Mouse (Mus musculus) right cerebral cortex, postnatal 25 days (tissue): ENCODE data around the gene Faap100.
"Not testable (repeated sequence)": the region's sequence is repeated elsewhere in the genome, so short reads cannot be mapped to it uniquely, and the experiment has no call there.

Experiments used
- DNase-seq: peaks from one replicate; pipeline ENCODE4 v3.0.0; 2022

The Faap100 gene

DNA sequence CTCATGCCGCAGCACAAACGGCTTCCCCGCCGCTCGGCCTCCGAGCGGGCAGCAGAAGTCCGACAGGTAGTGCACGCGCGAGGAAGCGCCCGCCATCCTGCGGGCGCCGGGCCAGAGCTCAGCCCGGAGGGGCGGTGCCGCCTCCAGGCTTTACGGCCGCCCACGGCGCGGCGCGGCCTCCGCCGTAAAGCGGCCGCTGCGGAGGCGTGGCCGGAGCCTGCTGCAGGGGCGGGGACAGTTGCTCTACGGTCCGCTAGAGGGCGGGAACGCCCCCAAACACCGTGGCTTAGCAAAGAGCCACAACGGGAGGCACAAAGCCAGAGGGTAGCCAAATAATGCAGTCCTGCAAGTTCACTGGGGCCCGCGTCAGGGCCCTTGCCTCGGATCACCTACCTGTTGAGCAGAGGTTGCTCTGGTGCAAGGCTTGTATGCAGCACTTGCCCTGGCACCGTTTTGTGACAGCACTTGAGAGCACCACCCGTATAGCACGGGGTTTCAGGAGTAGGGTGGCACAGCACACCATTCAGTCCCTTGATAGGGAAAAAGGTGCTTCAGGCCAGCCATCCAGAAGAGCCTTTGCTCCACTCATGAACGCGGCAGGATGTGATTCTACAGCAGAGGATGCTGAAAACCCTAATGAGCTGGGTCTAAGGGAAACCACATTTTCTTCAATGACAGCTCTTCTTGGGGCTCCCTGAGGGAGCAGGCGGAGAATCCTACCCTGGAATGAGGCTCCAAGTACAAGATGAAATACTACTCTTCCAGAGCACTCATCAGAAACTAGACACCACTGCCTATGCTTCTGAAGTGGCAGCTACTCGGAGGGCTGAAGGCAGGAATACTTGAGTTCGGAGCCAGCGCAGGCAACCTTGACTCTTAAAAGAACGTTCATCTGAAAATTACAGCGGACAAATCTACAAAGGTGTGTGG lies at the start of gene Faap100:
Gene Faap100 (minus strand): TSS at position 154 of the 930 bp plus-strand sequence.
- peak; percentile 86 for DNase-seq

DNA sequence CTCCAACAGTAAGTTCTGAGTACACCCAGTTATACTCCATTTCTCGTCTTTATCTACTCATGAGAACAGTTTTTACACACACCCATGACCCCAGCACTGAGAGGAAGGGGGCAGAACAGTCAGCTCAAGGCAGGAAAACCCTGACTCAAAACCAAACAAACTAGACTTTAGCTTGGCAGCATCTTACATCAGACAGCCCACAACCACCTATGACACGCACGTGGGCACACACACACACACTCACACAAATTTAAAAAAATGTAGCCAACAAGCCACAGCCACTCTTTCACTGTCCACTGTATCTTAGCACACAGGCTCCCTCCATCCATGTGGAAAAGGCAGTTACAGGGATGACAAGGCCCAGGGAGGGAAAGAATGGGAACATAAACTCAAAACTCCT lies 48.2 kb upstream of the Faap100 start:
- no peak for DNase-seq

DNA sequence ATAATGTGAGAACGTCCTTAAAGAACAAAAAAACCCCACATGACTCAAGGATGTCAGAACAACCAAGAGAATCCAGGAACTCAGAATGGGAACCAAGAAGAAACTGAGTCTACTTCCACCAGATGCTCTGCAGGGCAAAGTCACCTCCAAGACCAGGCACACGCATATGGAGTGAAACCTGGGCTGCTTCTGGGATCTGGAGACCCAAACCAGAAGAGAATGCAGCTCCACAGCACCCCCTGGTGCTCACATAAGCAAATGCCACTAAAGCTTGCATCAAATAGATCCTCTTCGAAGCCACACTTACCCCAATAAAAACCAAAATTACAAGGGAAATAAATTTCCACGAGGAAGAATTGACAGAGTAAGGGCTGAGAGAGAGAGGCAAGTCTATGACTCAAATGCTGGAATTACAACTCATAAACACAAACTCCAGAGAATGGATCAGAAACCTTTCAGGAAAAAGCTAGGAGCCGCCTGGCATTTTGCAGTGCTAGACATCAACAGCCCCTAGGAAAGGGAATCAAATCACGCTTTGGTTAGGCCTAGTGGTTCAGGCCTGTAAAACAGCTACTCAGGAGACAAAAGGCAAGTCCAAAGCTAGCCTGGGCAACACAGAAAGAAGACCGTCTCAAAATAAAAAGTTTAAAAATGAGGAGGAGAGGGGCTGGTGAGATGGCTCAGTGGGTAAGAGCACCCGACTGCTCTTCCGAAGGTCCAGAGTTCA lies 45.2 kb upstream of the Faap100 start:
- peak; percentile 36 for DNase-seq

DNA sequence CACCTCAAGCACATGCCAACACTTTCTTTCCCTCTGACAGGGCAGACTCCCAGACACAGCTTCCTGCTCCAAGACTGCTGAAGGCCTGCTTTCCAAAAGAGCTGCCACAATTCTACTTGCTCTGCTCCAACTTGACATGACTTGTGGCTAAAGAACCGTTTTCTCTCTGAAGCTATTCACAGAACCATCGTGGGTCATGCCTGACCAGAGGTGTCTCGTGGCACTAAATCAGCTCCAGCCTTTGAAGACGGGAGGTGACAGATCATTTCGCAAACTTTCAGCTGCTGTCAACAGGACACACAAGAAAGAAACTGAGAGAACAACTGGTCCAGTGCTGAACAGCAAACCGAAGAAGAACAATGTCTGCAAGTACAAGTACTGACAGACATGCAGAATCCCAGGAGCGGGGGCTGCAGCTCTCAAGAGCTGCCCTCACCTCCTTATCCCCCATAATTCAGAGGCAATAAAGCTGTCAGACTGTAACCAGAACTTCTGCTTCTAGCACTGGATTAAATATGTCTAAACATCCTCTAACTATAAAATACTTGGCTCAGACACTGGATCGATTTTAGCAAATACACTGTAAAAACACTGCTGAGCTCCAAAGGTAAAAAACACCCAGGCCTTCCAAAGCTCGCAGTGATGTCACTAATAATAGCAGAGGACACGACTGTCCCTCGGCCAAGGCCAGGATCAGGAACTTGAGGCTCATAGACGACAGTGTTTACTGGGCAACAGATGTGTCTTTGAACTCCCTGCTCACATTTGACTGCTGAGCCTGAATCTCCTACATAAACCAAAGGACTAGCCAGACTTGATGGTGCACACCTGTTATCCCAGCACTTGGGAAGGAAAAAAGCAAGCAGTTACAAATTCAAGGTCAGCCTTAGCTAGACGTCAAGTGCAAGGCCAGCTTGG lies 44.3 kb upstream of the Faap100 start:
- DNase-seq = no peak

DNA sequence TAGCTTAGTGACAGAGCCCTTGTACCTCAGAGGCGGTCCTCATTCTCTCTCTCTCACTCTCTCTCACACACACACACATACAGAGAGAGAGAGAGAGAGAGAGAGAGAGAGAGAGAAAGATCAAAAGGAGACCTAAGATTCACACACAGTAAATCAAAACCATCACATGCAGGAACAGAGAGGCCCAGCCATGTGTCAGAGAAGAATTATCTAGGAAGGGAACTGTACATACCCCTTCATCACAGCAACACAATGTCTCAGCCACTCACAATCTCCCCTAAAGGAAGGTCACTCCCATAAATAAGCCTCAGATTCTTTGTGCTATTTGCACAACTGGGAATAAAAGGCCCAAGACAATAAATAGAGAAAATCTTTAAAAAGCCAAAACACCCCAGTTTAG lies 40.0 kb upstream of the Faap100 start:
- no peak for DNase-seq

DNA sequence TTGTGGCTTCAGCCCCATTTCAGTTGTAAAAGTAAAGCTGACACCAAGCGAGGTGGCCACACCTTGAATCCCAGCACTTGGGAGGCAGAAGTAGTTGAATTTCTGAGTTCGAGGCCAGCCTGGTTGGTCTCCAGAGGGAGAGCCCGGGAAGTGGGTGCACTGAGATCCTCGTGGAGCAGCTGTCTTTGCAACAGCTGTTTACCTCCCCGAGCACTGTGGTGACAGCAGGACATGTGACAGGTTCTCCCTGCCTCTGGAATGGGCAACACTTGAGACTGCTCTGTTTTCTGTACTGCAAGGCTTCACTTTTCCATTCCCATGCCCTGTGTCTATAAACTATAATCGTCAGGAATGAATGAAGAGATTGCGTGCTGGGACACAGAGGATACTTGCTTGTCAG lies 39.3 kb upstream of the Faap100 start:
- no peak for DNase-seq

DNA sequence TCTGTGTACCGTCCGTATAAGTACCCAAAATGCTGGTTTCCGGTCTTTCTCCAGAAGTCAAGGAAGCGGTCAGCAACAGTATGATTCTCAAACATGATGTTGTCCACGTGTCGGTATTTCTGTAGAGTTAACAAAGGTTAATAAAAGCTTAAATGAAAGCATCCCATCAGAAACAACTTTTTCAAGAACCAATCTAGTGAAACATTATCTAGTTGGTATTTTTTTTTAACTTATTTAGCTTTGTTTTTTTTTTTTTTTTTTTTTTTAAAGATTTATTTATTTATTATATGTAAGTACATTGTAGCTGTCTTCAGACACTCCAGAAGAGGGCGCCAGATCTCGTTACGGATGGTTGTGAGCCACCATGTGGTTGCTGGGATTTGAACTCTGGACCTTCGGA lies 35.1 kb upstream of the Faap100 start:
- not testable (repeated sequence) for DNase-seq

DNA sequence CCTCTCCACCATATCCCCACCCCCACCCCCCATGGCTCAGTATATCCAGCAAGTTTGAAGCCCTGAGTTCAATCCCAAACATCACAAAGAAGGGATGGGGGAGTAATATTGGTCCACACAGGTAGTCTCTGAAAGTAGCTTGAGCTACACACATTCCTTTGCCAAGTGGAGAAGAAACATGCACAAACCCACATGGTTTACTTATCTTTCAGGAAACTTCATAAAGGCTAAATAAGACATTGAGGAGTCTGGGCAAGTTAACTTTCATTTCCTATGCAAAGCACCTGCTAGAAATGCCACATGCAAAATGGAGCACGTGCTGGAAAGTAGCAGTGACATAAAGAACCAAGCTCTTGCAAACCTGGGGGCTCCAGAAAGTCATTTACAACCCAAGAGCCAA lies 27.9 kb upstream of the Faap100 start:
- no peak for DNase-seq

DNA sequence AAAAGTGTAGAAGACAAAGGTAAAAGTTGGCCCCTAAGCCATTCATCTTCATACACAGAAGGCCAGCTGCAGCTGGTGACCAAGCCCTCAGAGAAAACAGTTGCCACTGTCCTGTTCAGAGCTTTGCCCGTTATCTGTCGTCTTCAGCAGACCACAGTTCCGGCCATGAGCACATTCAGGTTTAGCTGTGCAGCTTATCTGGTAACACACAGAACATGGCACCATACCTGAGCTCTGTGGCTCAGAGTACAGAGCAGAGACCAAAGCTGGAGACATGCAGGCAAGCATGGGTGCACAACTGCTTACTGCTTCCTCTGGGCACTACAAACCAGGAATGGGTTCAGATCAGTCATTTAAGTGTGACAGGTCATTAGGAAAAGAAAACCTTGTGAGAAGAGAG lies 27.3 kb upstream of the Faap100 start:
- no peak for DNase-seq

DNA sequence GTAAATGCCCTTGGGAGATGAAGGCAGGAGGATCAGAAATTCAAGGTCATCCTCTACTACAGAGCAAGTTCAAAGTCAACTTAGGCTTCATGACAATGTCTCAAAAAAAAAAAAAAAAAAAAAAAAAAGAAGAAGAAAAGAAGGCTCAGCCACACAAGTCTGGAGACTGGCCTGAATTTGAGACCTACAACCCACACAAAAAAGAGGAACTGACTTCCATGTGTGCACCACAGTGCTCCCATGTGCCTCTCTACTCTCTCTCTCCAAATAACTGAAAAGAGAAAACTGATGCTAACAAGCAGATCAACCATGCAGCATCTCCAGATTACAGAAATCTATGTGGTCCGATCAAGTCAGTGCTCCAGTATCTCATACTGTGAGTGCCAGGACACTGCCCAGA lies 26.2 kb upstream of the Faap100 start:
- no peak for DNase-seq

DNA sequence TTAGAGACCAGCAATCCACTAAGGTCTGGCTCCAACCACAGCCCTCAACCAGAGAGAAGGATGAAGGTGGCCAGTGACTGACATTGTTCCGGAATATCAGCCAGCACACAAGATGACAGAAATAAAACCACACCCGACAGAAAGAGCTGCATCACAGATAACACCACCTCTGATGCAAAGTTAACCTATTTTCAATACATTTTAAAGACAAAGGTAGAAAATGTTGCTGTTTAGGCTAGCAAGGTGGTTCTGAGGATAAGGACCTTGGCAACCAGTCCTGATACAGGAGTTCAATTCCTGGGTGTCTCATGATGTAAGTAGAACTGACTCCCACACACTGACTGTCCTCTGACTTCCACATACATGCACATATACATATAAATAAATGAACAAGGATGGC lies 20.8 kb upstream of the Faap100 start:
- no peak for DNase-seq

DNA sequence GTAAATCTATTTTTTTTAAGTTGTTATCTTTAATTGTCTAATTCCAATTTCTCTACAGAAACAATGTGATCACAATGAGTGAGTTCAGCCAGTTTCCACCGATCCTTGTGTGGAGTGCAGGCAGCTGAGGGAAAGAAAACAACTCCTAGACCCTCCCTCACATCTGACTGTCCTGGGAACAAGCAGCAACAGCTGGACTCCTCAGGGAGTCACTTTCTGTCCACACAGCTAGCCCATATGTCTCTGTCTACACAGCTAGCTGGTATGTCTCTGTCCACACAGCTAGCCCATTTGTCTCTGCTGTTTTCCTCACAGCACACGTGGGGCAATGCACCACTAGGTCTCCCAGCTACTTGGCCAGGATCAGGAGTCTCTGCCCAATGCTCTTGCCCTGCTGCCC lies 19.0 kb upstream of the Faap100 start:
- no peak for DNase-seq

DNA sequence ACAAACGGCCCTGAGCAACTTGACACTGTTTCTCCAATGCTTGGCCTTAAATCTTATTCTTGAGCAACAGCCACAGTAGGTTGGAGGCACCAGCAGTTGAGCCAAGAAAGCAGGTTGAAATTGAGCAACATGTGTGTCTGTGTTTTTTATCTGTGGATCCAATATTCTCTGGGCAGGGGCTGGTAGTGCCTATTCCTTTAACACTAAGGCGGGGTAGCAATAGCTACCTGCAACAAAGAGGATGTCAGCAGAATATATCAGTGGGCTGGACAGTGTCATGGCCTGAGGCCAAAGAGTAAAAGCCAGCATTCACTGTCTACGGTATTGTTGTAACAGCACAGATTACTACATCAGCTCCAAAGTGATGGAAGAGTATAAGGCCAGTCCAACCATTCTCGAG lies 17.1 kb upstream of the Faap100 start:
- no peak for DNase-seq

DNA sequence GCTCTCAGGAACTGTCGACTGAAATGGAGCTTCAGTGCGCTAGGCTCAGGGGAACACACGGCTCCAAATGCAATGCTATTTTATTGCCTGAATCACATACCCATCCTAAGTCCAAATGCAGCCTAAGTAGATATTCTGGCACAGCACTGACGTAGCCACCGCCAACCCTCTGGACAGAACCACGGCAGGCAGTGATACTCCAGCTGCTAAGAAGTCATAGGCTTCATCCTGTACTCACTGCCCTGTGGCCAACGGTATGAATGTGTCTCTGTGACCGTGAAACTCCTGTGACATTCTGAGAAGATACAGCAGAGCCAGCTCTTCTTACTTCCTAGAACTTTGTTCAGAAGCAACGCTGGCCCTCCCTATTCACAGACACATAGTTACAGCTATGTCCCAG lies 10.0 kb upstream of the Faap100 start:
- no peak for DNase-seq

DNA sequence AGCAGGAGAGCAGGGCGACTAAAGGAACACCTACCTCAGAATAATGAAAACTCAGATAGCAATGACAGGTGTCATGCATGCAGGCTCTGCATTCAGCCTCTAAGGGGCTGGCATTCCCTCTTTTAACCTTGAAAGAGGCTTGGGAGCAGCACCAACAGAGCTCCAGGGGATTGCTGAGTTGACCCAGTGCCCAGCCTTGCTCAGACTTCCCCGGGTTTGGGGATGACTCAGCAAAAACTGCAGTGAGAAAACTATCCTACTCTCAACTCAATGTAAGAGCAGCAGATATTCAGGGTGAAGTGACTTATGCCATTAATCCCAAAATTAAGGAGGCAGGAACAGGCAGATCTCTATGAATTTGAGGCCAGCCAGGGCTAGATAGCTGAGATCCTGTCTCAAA lies 8.6 kb upstream of the Faap100 start:
- no peak for DNase-seq

DNA sequence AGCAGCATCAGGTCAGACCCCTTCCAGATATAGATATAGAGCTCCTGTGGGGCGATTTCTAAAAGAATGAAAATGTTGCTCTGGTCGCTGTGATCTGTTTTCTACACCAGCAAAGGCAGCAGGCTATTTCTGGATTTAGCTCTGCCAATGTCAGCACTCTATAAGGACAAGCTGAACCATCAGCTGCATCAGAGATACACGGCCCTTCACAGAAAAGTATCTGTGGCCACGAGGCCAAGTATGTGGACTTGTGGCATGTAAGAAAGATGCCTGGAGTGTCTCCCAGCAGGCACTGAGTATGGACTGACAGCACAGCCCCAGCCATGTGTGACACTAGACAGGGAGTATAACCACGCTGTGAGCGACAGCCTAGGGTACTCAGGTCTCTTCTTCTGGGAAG lies 8.1 kb upstream of the Faap100 start:
- no peak for DNase-seq

DNA sequence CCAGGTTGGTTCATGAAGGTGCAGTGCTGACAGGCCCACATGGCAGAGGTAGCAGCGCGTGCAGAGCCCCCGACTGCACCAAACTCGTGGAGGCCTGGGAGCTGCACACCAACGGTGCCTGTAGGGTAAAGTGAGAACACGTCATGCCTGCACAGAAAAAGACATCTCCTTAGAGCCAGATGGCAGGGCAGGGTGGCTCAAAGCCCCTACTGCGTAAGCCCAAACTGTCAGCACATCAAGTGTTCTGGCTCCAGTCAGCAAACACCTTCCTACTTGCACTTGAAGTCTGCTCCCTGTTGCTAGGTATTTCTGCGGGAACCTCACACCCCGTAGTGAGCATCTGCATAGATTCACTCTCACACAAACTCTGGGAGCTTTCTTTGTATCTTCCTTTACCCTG lies 3.9 kb upstream of the Faap100 start:
- peak; percentile 53 for DNase-seq

DNA sequence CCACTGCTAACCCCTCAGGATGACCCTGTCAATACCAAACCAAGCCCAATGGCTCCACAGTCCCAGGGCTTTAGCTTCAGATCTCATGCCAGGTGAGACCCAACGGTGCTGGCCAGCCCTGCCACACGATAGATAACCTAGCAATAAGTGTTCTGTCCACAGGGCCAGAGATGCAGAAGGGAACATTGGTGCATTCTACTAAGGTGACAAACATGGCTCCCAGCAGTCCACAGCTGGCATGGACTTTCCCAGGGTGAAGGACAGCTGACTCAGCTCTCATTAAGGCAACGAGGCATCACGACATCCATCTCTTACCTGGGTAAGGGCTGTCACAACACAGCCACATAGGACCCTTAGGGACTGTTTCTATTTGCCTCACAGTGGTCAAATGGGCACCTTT lies 2.6 kb upstream of the Faap100 start:
- no peak for DNase-seq

DNA sequence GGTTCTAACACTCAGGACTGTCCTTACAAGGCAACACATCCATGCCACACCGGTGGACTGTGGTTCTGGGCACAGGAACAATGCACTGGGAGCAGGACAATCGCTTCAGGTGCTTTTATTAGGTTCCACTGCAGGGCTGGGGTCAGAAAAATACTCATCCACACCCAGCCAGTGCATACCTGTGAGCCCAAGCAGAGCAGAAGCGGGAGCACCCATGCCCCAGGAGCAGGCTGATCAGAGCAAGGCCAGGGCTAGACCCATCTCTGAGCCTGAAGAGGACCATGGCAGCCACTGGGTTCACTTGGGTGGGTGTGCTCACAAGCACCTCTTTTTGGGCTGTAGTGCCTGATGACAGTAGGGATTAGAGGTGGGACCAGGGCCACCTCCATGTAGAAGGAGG lies 1.7 kb upstream of the Faap100 start:
- DNase-seq = no peak

DNA sequence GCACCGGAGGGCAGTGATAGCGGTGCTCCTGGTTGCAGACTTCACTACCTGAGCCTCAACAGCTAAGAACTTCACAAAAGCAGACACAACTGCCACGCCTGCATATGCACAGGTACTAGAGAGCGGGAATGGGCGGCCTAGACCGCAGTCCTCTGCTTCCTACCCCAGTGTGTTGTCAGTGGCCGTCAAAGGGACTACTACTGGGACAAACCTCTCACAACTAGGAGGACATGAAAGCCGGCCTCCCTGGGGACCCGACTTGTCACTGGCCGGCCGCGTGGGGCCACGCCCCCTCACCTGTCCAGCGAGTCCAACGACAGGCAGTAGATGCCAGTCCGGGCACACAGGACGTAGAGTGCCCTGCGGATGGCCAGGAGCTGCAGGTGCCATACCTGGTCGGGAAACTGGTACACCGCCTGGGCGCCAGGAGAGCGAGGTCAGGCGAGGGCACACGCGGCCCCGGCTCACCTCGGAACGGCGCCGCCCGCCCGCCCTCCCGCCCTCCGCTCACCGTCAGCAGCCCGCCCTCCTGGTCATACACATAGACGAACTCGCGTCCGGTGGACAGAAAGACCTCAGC lies 443 bp downstream of the Faap100 start:
- DNase-seq = no peak

DNA sequence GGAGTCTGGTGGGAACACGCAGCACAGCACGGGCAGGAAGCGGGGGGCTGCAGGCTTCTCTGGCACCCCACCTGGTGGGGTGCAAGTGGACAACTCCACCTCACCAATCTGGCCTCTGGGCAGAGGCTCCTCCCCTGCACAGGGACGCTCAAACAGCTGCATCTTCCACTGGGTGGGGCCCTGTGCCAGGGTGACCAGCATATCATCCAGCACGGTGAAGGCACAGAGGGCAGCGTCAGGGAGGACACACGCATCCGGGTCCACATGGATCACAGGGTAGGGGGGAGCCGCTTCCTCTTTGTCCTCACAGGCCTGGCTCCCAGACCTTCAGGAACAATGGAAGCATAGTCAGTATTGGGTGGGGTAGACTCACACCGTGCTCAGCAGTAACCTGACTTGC lies 1.2 kb downstream of the Faap100 start:
- DNase-seq = no peak

DNA sequence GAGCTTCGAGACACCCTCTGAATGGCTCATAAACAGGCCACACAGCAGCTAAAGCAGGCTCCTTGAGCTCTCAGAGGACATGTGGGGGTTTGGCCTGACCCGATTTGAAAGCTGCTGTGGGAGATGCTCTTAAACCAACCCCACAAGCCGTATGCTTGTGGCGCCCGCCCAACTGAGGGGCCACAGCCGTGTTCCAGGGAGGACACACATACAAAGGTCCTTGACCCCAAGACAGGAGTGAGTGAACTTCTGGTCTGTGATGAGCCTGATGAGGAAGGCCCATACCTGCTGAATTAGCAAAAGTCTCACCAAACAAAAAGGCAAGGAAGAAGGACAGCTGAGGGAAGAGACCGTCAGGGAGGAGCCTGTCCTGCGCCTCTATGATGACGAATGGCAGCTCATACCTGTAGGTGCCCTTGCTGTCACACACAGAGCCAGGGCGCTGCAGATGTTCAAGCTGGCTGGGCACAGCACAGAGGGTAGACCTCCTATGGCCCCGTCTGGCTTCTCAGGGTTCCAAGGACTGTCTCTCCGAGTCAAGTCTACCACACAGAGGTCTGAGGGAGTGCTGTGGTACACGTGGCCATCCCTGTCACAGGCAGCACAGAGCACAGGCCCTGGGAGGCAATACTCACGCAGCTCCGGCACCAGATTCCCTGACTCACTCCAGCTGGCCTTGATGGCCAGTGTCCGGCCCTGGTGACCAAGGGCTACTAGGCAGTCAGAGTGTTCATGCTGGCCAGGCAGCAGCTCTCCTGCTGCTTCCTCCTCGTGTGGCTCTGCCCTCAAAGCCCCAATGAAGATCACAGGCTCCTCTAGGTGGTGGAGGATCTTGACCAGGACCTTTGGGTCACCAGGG lies 2.0 kb downstream of the Faap100 start:
- no peak for DNase-seq
